Comparison of ENCODE assay signal across 8 mouse cellular contexts in the genomic region with DNA sequence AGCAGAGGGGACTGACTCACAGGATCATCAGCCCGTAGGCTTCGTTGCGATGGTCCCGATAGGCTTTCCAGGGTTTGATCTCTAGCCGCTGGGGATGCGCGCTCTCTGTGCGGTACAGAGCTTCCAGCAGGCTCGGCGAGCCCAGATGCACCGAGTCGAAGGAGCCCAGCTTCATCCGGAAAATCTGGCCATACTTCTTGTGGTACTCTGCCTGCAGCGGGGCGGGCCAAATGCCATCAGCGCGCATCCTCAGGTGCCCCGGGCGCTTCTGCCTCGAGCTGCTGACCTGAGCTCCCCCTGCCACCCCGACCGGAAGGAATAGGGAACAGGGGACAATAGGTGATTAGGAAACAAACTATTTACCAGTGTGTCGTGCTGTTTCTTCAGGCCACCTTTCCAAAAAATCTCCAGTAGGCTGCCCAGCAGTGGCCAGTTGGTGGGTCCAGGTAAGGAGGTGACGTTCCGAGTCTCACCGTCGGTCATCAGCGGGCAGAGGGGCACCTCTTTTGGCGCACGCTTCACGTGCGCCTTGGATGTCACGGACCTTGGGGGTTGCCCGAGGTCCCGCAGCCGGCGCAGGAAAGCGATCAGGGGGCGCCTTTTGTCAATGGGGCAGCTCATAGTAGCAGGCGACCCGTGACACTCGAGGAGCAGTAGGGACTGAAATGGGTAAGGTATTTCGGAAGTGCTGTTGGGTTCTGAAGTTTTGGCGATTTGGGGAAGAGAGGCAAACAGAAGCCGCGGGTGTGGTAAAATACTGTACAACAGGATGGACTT. TPM values are rescaled to one million over a fixed set of nuclear protein-coding genes. Genes with fewer than 3 reads are reported as not detected.
A peak's percentile ranks its signal among the peaks of the same experiment; 100 is the strongest.
DNase-seq lines count a peak whose midpoint lies in the region; ATAC-seq and TF ChIP-seq lines count a peak whose summit lies in the region.

Pfdn4 (plus strand) TSS at position 275 of the 777 bp plus-strand sequence.

- H3K4me1 ChIP-seq in forebrain, embryonic 14.5 days (ENCODE audit: control insufficient read depth, insufficient read depth, low read length), result peaks cover 10% of the 10 kb centered on the region; the same call in 1 of the 2 replicates
- H3K4me1 ChIP-seq in hindbrain, embryonic 14.5 days (replicated peaks; ENCODE audit: control insufficient read depth, insufficient read depth, low read length), result peaks cover 12% of the 10 kb centered on the region; the same call in 1 of the 2 replicates
- H3K4me1 ChIP-seq in limb, embryonic 14.5 days (ENCODE audit: control insufficient read depth, insufficient read depth, low read length), result peaks cover 5% of the 10 kb centered on the region; the same call in 1 of the 2 replicates
- peaks cover 8% of the 10 kb centered on the region; the same call in 1 of the 2 replicates for H3K4me1 ChIP-seq in neural tube, embryonic 14.5 days (ENCODE audit: control insufficient read depth, insufficient read depth, low read length)

- no peak within 1 kb of the TSS for H3K27ac ChIP-seq in forebrain, embryonic 14.5 days (ENCODE audit: low read depth, low read length)
- H3K27ac ChIP-seq in hindbrain, embryonic 14.5 days, result no peak within 1 kb of the TSS
- H3K27ac ChIP-seq in limb, embryonic 14.5 days (replicated peaks; ENCODE audit: low read depth, low read length), result no peak within 1 kb of the TSS
- no peak within 1 kb of the TSS for H3K27ac ChIP-seq in neural tube, embryonic 14.5 days (ENCODE audit: low read depth, low read length)

- H3K9me3 ChIP-seq in forebrain, embryonic 14.5 days (replicated peaks; ENCODE audit: control insufficient read depth, low read length), result no peaks in the 10 kb centered on the region
- H3K9me3 ChIP-seq in hindbrain, embryonic 14.5 days (ENCODE audit: control insufficient read depth, low read length), result no peaks in the 10 kb centered on the region
- H3K9me3 ChIP-seq in limb, embryonic 14.5 days (ENCODE audit: control insufficient read depth, low read length), result no peaks in the 10 kb centered on the region
- no peaks in the 10 kb centered on the region for H3K9me3 ChIP-seq in neural tube, embryonic 14.5 days (ENCODE audit: control insufficient read depth, low read length)

- H3K36me3 ChIP-seq in forebrain, embryonic 14.5 days (ENCODE audit: control insufficient read depth, insufficient read depth, low read length), result no peaks in the 10 kb centered on the region
- no peaks in the 10 kb centered on the region for H3K36me3 ChIP-seq in hindbrain, embryonic 14.5 days (replicated peaks; ENCODE audit: control insufficient read depth, insufficient read depth)
- no peaks in the 10 kb centered on the region for H3K36me3 ChIP-seq in limb, embryonic 14.5 days (ENCODE audit: control insufficient read depth, insufficient read depth, low read length)
- no peaks in the 10 kb centered on the region for H3K36me3 ChIP-seq in neural tube, embryonic 14.5 days (ENCODE audit: control insufficient read depth, insufficient read depth, low read length)

- DNase-seq in heart, adult 18-20 months, result peak in 1 of 2 experiments; percentile 26
- no peak for DNase-seq in heart, adult 11 months
- no peak for DNase-seq in adrenal gland, adult 18-20 months (ENCODE audit: low spot score in 2 of 2)
- DNase-seq in forebrain, embryonic 14.5 days (ENCODE audit: low spot score), result peak; percentile 60
- no peak for DNase-seq in hindbrain, embryonic 14.5 days (ENCODE audit: low spot score)
- DNase-seq in limb, embryonic 14.5 days (ENCODE audit: low spot score), result peak; percentile 68
- no peak for DNase-seq in thymus, postnatal 14 days

- no peak for TF ChIP-seq POLR2A in limb, embryonic 14.5 days (IDR thresholded peaks at IDR 0.05; ENCODE audit: borderline replicate concordance, extremely low read depth, insufficient read depth, insufficient read length)

- H3K4me2 ChIP-seq in forebrain, embryonic 14.5 days (ENCODE audit: low read length), result peak within 1 kb of the TSS; percentile 47
- peak within 1 kb of the TSS; percentile 46 for H3K4me2 ChIP-seq in hindbrain, embryonic 14.5 days (replicated peaks)
- peak within 1 kb of the TSS; percentile 45 for H3K4me2 ChIP-seq in limb, embryonic 14.5 days (replicated peaks; ENCODE audit: low read depth, low read length, severe bottlenecking)
- peak within 1 kb of the TSS; percentile 38 for H3K4me2 ChIP-seq in neural tube, embryonic 14.5 days (ENCODE audit: low read depth, low read length)

- WGBS in forebrain, embryonic 14.5 days, result under 1% methylated on average over 46 of the region's 46 CpGs
- 1% methylated on average over 46 of the region's 46 CpGs for WGBS in hindbrain, embryonic 14.5 days
- WGBS in limb, embryonic 14.5 days, result under 1% methylated on average over 46 of the region's 46 CpGs
- WGBS in neural tube, embryonic 14.5 days, result under 1% methylated on average over 46 of the region's 46 CpGs

- H3K4me3 ChIP-seq in forebrain, embryonic 14.5 days (ENCODE audit: low read depth, low read length), result peak within 1 kb of the TSS; percentile 19
- peak within 1 kb of the TSS; percentile 20 for H3K4me3 ChIP-seq in hindbrain, embryonic 14.5 days (replicated peaks; ENCODE audit: low read length)
- H3K4me3 ChIP-seq in limb, embryonic 14.5 days (replicated peaks; ENCODE audit: low read length), result peak within 1 kb of the TSS; percentile 22
- H3K4me3 ChIP-seq in neural tube, embryonic 14.5 days (ENCODE audit: low read depth, low read length), result peak within 1 kb of the TSS; percentile 10; the same call in 1 of the 2 replicates

- ATAC-seq in forebrain, embryonic 14.5 days, result no peak
- ATAC-seq in hindbrain, embryonic 14.5 days (ENCODE audit: low FRiP score), result no peak
- peak; percentile 57; the same call in 1 of the 2 replicates for ATAC-seq in limb, embryonic 14.5 days (ENCODE audit: low FRiP score, low read depth)
- ATAC-seq in neural tube, embryonic 14.5 days (ENCODE audit: low read depth), result no peak

- H3K27me3 ChIP-seq in forebrain, embryonic 14.5 days (replicated peaks; ENCODE audit: control insufficient read depth, insufficient read depth, low read length), result peaks cover 41% of the 10 kb centered on the region
- H3K27me3 ChIP-seq in hindbrain, embryonic 14.5 days (ENCODE audit: control insufficient read depth, insufficient read depth, low read length), result peaks cover 62% of the 10 kb centered on the region
- peaks cover 63% of the 10 kb centered on the region for H3K27me3 ChIP-seq in limb, embryonic 14.5 days (ENCODE audit: control insufficient read depth, insufficient read depth, low read length)
- peaks cover 30% of the 10 kb centered on the region for H3K27me3 ChIP-seq in neural tube, embryonic 14.5 days (ENCODE audit: control insufficient read depth, insufficient read depth, low read length)

- H3K9ac ChIP-seq in forebrain, embryonic 14.5 days (ENCODE audit: low read length), result no peak within 1 kb of the TSS
- peak within 1 kb of the TSS; percentile 28; the same call in 1 of the 2 replicates for H3K9ac ChIP-seq in hindbrain, embryonic 14.5 days
- H3K9ac ChIP-seq in limb, embryonic 14.5 days (ENCODE audit: low read depth, low read length, severe bottlenecking), result no peak within 1 kb of the TSS
- H3K9ac ChIP-seq in neural tube, embryonic 14.5 days (replicated peaks; ENCODE audit: low read depth, low read length), result no peak within 1 kb of the TSS

RNA-seq across cellular contexts. Expression of gene Pfdn4, which starts in this region (rescaled TPM):
- total RNA-seq in heart, adult 18-20 months (2021), result 10 to 100 TPM; 10.8 to 14.8 TPM
- total RNA-seq in adrenal gland, adult 18-20 months (2021), result 10 to 100 TPM; 17.7 to 19.4 TPM
- 128 and 139 TPM in 2 replicates for polyA plus RNA-seq in forebrain, embryonic 14.5 days (2014; fragmentation: Nextera tagmentation; extraction: Ambion mirVana)
- 148 and 156 TPM in 2 replicates for polyA plus RNA-seq in hindbrain, embryonic 14.5 days (2014; fragmentation: Nextera tagmentation; extraction: Ambion mirVana)
- polyA plus RNA-seq in limb, embryonic 14.5 days (2012; rRNA removed), result 29.5 and 45.0 TPM in 2 replicates
- 77.0 and 82.6 TPM in 2 replicates for polyA plus RNA-seq in limb, embryonic 14.5 days (2014; fragmentation: Nextera tagmentation; extraction: Ambion mirVana)
- polyA plus RNA-seq in neural tube, embryonic 14.5 days (2014; fragmentation: Nextera tagmentation; extraction: Ambion mirVana), result 159 and 161 TPM in 2 replicates

Comparison
In these comparisons a context has a peak if more than half of its experiments do, and no peak if none do; other contexts are left out.
1. DNase-seq: peak in forebrain, embryonic 14.5 days (single experiment) and limb, embryonic 14.5 days (single experiment); none in heart, adult 11 months (single experiment), adrenal gland, adult 18-20 months (0 of 2), hindbrain, embryonic 14.5 days (single experiment) and thymus, postnatal 14 days (single experiment).
2. Peak in every context shown above with its lines, with median percentiles within 50 percentile points of each other: H3K4me2 ChIP-seq and H3K4me3 ChIP-seq.